Mouse (Mus musculus): Measurements from ENCODE around the gene Dclk2.

Dclk2 gene

DNA sequence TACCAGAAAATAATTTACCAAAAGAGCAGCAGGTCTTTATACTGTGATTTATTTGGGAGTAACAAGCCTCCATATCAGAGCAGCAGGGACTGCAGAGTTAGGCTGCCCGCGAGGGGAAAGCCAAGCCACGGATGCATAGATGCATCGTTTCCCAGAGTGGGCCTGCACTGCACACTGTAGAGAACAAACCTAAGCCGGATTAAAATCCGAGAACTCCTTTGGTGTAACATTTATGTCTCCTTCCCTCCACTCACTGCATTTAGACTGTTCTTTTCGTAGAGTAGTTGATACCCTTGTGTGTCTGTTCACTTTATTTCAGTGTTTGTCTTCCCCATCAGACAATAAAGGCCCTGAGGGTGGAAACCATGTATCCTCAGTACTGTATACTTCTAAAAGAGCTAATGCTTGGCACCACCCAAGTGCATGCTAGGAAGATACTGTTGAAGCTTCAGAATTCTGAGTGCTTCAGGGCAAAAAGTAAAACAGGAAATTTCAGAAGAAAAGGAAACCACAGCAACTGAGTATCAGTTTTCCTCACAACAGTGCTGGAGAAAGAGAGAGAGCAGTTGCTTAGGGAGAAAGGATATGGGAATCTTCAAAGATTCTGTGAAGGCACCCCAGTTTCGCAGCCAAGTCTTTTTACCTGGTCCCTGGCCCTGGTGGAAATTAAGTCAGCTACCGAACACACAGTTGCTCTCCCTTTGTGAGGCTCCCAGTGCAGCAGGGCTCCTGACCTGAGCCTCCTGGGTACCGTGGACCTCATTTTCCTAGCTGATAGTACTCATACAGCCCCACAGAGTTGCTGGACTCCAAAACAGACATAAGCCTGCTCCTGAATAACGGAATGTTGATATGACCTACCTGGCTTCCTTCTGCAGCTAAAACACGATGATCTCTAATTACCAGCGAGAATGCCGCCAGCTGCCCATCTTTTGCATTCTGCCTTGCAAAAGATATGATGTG, 165.8 kb downstream of the Dclk2 start:
- DNase-seq = no peak

DNA sequence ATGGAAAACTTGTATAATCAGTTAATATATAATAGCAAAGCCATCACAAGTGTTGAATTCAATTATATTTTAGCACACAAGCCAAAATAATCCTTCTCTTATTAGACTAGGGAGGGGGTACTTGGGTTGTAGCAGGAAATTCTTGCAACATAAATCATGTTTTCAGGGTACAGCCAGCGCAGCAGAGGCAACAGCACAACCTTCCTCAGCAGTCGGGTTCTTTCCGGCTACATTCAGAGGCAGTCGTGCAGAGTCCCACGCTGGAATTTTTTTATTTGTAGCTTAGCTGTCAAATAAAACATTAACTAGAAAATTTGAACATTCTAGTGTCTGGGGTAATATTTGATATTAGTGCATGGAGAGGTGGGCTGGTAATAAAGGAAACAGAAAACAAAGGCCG, 166.5 kb downstream of the Dclk2 start:
- no peak for DNase-seq

DNA sequence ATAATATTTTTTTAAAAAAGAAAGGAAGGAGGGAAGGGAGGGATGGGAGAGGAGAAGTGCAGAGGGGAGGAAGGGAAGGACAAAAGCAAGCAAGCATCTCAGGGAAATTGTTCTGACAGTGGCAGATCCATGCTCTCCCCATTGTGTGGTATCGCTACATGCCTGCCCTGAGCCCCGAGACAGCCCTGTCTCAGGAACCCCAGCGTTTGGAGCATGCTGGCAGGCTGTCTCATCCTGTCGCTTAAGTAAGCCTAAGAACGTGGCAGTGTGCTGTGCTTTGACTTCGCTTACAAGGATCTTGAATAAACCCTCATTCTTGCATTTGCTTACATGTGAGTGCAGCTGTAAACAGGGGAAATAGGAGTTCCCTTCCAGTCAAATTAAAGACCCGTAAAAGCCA, 170.0 kb downstream of the Dclk2 start:
- DNase-seq = no peak

DNA sequence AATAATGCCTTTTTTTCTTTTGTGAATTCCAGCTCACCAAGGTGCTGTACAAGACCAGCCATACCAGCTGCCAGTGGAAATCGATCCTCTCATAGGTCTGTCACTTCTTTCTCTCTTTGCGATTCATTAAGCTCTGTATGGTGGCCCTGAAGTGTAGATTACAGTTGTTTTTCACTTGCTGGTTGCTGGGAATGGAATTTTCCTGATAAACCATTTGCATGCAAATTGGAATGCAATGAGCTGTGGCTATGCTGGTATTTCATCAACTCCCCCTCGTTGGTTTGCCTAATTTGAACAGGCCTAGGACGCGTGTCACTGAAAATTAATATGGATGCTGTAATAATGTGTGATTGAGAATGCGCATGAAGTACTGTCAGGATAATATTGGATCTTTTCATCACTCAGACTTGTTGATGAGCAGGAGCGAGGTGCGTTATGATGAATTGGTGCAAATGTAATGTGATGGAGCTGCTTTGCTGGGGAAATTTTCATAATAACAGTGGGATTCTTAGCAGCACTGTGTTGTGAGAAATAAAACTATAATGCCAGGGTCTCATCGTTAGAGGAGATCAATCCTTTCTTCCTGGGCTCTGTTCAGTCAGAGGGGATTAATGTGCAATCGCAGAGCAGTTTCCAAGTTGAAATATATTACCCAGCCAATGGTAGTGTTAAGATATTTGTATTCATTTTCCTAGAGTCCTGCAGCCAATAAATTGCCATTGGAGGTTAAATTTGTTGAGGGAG, 174.7 kb downstream of the Dclk2 start:
- no peak for DNase-seq

DNA sequence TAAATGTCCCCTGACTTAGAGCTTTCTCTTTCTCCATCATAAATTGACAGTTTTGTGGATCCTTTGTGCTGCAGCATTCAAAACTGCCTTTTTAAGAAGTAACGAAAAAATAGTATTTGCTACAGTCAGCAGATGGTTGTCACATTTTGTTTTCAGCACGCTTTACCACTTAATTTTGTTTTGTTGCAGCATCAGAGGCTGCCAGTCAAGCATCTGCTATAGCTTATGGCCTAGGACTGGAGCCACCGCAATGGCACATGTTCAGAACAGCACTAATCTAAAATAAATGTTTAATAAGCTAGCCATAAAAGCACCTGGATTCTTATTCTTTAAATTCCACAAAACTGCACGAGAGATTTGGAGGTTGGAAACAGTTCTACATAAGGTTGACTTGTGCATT, 175.3 kb downstream of the Dclk2 start:
- DNase-seq = no peak

DNA sequence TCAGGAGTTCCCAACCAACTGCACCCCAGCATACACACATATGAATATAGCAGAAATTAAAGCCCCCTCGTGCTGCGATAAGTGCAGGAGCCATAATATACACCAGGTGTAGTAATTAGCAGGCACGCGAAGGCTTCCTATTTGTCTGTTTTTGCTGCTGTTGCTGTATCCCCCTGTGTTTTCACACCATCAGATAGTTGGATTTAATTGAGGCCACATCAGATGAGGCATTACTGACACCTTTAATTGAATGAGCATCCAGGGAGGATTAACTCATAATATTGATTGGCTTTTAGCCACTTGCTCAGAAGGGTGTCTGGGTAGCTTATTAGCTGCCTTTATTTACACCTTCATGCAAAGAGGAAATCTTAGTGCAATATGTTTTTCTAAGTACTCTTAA, 180.9 kb downstream of the Dclk2 start:
- DNase-seq = no peak

DNA sequence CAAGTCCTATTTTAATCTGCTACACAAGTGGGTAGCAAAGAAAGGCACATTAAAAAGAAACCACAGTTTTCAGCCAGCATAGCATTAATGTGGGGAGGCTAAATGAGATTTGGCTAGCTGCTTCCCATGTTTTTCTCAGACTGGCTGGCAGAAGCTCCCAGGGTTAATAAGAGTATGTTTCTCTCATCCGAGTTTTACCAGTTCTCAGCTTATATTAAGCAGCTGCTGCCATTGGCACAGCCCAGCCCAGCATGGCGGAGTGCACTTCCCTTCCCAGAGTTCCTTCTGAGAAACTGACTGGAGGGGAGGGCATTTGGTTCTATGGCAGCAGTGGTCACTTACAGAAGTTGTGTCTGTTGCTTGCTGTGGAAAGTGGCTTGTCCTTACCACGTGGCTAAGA, 181.8 kb downstream of the Dclk2 start:
- no peak for DNase-seq

Measured in thymus, postnatal 25 days (tissue).